Mouse (Mus musculus): ENCODE measurements around the gene Olfr456. TPM values are rescaled to one million over a fixed set of nuclear protein-coding genes. Genes with fewer than 3 reads are reported as not detected.
"Not testable (repeated sequence)": the region's sequence is repeated elsewhere in the genome, so short reads cannot be mapped to it uniquely, and the experiment has no call there.

Olfr456 gene
- not detected for total RNA-seq (2021)
- long read RNA-seq, experiment 1, result 0 reads
- long read RNA-seq, experiment 2, result 0 reads

- intact Hi-C loops (cut with DNase I), result no loop called here
- no peak within 1 kb of the TSS for H3K27ac ChIP-seq
- no peak for DNase-seq (ENCODE audit: extremely low spot score in 1 of 2, low spot score in 2 of 2)
- TF ChIP-seq CTCF (IDR thresholded peaks at IDR 0.05), result no peak
- no peak within 1 kb of the TSS for H3K4me3 ChIP-seq
These were observed at the start of gene Olfr456 for GRCm38 (mm10) chr6:42487114-42487513. TSS of gene Olfr456 (minus strand) at chr6:42487214.

- no peak overlapping the region for H3K27ac ChIP-seq
- no peak for DNase-seq (ENCODE audit: extremely low spot score in 1 of 2, low spot score in 2 of 2)
- H3K4me3 ChIP-seq, result no peak overlapping the region
- TF ChIP-seq CTCF (IDR thresholded peaks at IDR 0.05), result no peak
- intact Hi-C loops (cut with DNase I), result no loop called here
These were observed 26.4 kb upstream of the Olfr456 start for GRCm38 (mm10) chr6:42513461-42513860.

- no peak for DNase-seq (ENCODE audit: extremely low spot score in 1 of 2, low spot score in 2 of 2)
- Histone ChIP-seq H3K4me3 (no peak overlapping the region), H3K27ac (no peak overlapping the region)
- intact Hi-C loops (cut with DNase I), result no loop called here
- no peak for TF ChIP-seq CTCF (IDR thresholded peaks at IDR 0.05)
These were observed 22.3 kb upstream of the Olfr456 start for GRCm38 (mm10) chr6:42509311-42509710.

- no peak for DNase-seq (ENCODE audit: extremely low spot score in 1 of 2, low spot score in 2 of 2)
- intact Hi-C loops (cut with DNase I), result no loop called here
- no peak overlapping the region for H3K27ac ChIP-seq
- H3K4me3 ChIP-seq, result no peak overlapping the region
- no peak for TF ChIP-seq CTCF (IDR thresholded peaks at IDR 0.05)
These were observed 16.5 kb upstream of the Olfr456 start for GRCm38 (mm10) chr6:42503478-42503877.

GRCm38 (mm10) chr6:42489731-42490130, 2.7 kb upstream of the Olfr456 start:
- DNase-seq (ENCODE audit: extremely low spot score in 1 of 2, low spot score in 2 of 2), result no peak
- TF ChIP-seq CTCF (IDR thresholded peaks at IDR 0.05), result no peak
- intact Hi-C loops (cut with DNase I), result no loop called here
- H3K27ac ChIP-seq, result no peak overlapping the region
- H3K4me3 ChIP-seq, result no peak overlapping the region

- intact Hi-C loops (cut with DNase I), result no loop called here
- DNase-seq (ENCODE audit: extremely low spot score in 1 of 2, low spot score in 2 of 2), result no peak
- Histone ChIP-seq H3K27ac (no peak overlapping the region), H3K4me3 (no peak overlapping the region)
- TF ChIP-seq CTCF (IDR thresholded peaks at IDR 0.05), result no peak
These were observed 2.4 kb downstream of the Olfr456 start for GRCm38 (mm10) chr6:42484633-42485032.

- H3K4me3 ChIP-seq, result no peak within 1 kb of the TSS
- no peak for DNase-seq (ENCODE audit: extremely low spot score in 1 of 2, low spot score in 2 of 2)
- intact Hi-C loops (cut with DNase I), result no loop called here
- no peak within 1 kb of the TSS for H3K27ac ChIP-seq
- TF ChIP-seq CTCF (IDR thresholded peaks at IDR 0.05), result no peak
These were observed 10.8 kb downstream of the Olfr456 start, which contains the start of gene Olfr457 for GRCm38 (mm10) chr6:42476235-42476634. TSS of gene Olfr457 (minus strand) at chr6:42476335.

GRCm38 (mm10) chr6:42471298-42471697, 15.7 kb downstream of the Olfr456 start:
- H3K27ac ChIP-seq; intact Hi-C loops (cut with DNase I); H3K4me3 ChIP-seq; DNase-seq (ENCODE audit: extremely low spot score in 1 of 2, low spot score in 2 of 2): not testable (repeated sequence)

- no peak for TF ChIP-seq CTCF (IDR thresholded peaks at IDR 0.05)
- H3K27ac ChIP-seq, result no peak overlapping the region
- DNase-seq (ENCODE audit: extremely low spot score in 1 of 2, low spot score in 2 of 2), result no peak
- intact Hi-C loops (cut with DNase I), result no loop called here
- H3K4me3 ChIP-seq, result no peak overlapping the region
These were observed 16.5 kb downstream of the Olfr456 start for GRCm38 (mm10) chr6:42470542-42470941.

- intact Hi-C loops (cut with DNase I), result no loop called here
- Histone ChIP-seq H3K4me3 (no peak within 1 kb of the TSS), H3K27ac (no peak within 1 kb of the TSS)
- DNase-seq (ENCODE audit: extremely low spot score in 1 of 2, low spot score in 2 of 2), result no peak
- TF ChIP-seq CTCF (IDR thresholded peaks at IDR 0.05), result no peak
These were observed 21.9 kb downstream of the Olfr456 start, which contains the start of gene Olfr458 for GRCm38 (mm10) chr6:42465096-42465495. TSS of gene Olfr458 (minus strand) at chr6:42465196.

GRCm38 (mm10) chr6:42447381-42447780, 39.6 kb downstream of the Olfr456 start:
- no peak for TF ChIP-seq CTCF (IDR thresholded peaks at IDR 0.05)
- intact Hi-C loops (cut with DNase I), result no loop called here
- H3K4me3 ChIP-seq, result no peak overlapping the region
- H3K27ac ChIP-seq, result no peak overlapping the region
- DNase-seq (ENCODE audit: extremely low spot score in 1 of 2, low spot score in 2 of 2), result no peak

- intact Hi-C loops (cut with DNase I), result no loop called here
- TF ChIP-seq CTCF (IDR thresholded peaks at IDR 0.05), result no peak
- Histone ChIP-seq H3K27ac (no peak overlapping the region), H3K4me3 (no peak overlapping the region)
- no peak for DNase-seq (ENCODE audit: extremely low spot score in 1 of 2, low spot score in 2 of 2)
These were observed 42.5 kb downstream of the Olfr456 start for GRCm38 (mm10) chr6:42444491-42444890.

GRCm38 (mm10) chr6:42441395-42441794, 45.6 kb downstream of the Olfr456 start:
- intact Hi-C loops (cut with DNase I), result no loop called here
- H3K27ac ChIP-seq, result no peak overlapping the region
- H3K4me3 ChIP-seq, result no peak overlapping the region
- TF ChIP-seq CTCF (IDR thresholded peaks at IDR 0.05), result no peak
- no peak for DNase-seq (ENCODE audit: extremely low spot score in 1 of 2, low spot score in 2 of 2)

Other genes starting within 250 kb of the Olfr456 start
- 10 to 100 TPM in 1 of 2 experiments, 1 to 10 TPM in 1; 9.0 to 10.0 TPM for gene Gstk1, start 241.3 kb downstream of the Olfr456 start, total RNA-seq (2021)
- not detected for gene Tmem139, start 225.2 kb downstream of the Olfr456 start, total RNA-seq (2021)
- gene Casp2, start 222.2 kb downstream of the Olfr456 start, total RNA-seq (2021), result 10 to 100 TPM; 19.7 to 28.1 TPM
- gene Clcn1, start 200.5 kb downstream of the Olfr456 start, total RNA-seq (2021), result 1 to 10 TPM; 5.3 to 6.4 TPM
- 100 to 1,000 TPM; 111 TPM for gene Fam131b, start 162.6 kb downstream of the Olfr456 start, total RNA-seq (2021)
- gene Zyx, start 137.6 kb downstream of the Olfr456 start, total RNA-seq (2021), result 10 to 100 TPM; 47.6 to 47.8 TPM
- gene Epha1, start 113.9 kb downstream of the Olfr456 start, total RNA-seq (2021), result under 1 TPM; 0.12 to 0.29 TPM
- not detected for gene Tas2r143, start 87.0 kb downstream of the Olfr456 start, total RNA-seq (2021)
- gene Tas2r135, start 81.8 kb downstream of the Olfr456 start, total RNA-seq (2021), result not detected
- gene Tas2r126, start 52.7 kb downstream of the Olfr456 start, total RNA-seq (2021), result not detected
- gene Olfr458, start 22.0 kb downstream of the Olfr456 start, total RNA-seq (2021), result not detected
- gene Olfr457, start 10.9 kb downstream of the Olfr456 start, total RNA-seq (2021), result not detected
- gene Olfr455, start 60.4 kb upstream of the Olfr456 start, total RNA-seq (2021), result not detected
- gene Tcaf3, start 110.5 kb upstream of the Olfr456 start, total RNA-seq (2021), result not detected
- under 1 TPM; 0.68 to 0.84 TPM for gene Tcaf2, start 158.0 kb upstream of the Olfr456 start, total RNA-seq (2021)
- 100 to 1,000 TPM; 231 to 242 TPM for gene Tcaf1, start 222.9 kb upstream of the Olfr456 start, total RNA-seq (2021)

Measured in left cerebral cortex, adult 2 months (tissue).